Mouse (Mus musculus) liver, embryonic 14.5 days (tissue): ENCODE measurements around the gene Acot7. TPM values are rescaled to one million over a fixed set of nuclear protein-coding genes. Genes with fewer than 3 reads are reported as not detected.

ENCODE experiments used
- ATAC-seq: fragments of 200-750 bp; cut with Nextera tagmentation; 2 replicates; pipeline ENCODE4 v1.8.0; 2017; ENCODE audit warnings: moderate number of reproducible peaks, mild to moderate bottlenecking, moderate library complexity; ENCODE audit not compliant: insufficient read depth
- DNase-seq, 3 experiments: peaks; one replicate each; pipeline ENCODE4 v3.0.0-alpha.2; 2012 to 2013; ENCODE audit warnings: low read depth in 3 of 3, low spot score in 3 of 3
- H3K27ac ChIP-seq: fragments of 300-500 bp; sonication (generic); 2 replicates; pipeline ENCODE4 v1.5.1; 2014; ENCODE audit warnings: moderate library complexity, mild to moderate bottlenecking, control low read depth, inconsistent platforms
- H3K27me3 ChIP-seq: fragments of 300-500 bp; sonication (generic); 2 replicates; pipeline ENCODE4 v1.6.1; 2014; ENCODE audit warnings: mild to moderate bottlenecking, low read length, moderate library complexity; ENCODE audit not compliant: control insufficient read depth, insufficient read depth
- H3K36me3 ChIP-seq: fragments of 300-500 bp; sonication (generic); replicated peaks from 2 replicates; pipeline ENCODE4 v1.6.1; 2014; ENCODE audit warnings: low read depth; ENCODE audit not compliant: control insufficient read depth, insufficient read depth
- H3K4me1 ChIP-seq, 2 experiments: fragments of 200-500 bp in 1 of 2; fragments of 300-500 bp in 1 of 2; sonication (generic) in 1 of 2; replicated peaks; 2 replicates each; pipeline ENCODE4 v1.6.1; 2012 to 2014; ENCODE audit warnings: antibody characterized with exemption in 1 of 2, inconsistent platforms in 1 of 2, low read length in 1 of 2; ENCODE audit not compliant: control insufficient read depth in 2 of 2, insufficient read depth in 2 of 2
- H3K4me2 ChIP-seq: fragments of 300-500 bp; sonication (generic); 2 replicates; pipeline ENCODE4 v1.6.1; 2014; ENCODE audit warnings: low read depth, mild to moderate bottlenecking, control low read depth, moderate library complexity
- H3K4me3 ChIP-seq, 2 experiments: fragments of 200-500 bp in 1 of 2; fragments of 300-500 bp in 1 of 2; sonication (generic) in 1 of 2; 2 replicates each; pipeline ENCODE4 v1.5.1; 2012 to 2014; ENCODE audit warnings: low read depth in 2 of 2, low read length in 2 of 2, mild to moderate bottlenecking in 2 of 2, control low read depth in 1 of 2, inconsistent platforms in 1 of 2, moderate library complexity in 1 of 2; ENCODE audit not compliant: insufficient read depth in 1 of 2
- H3K9ac ChIP-seq: fragments of 300-500 bp; sonication (generic); replicated peaks from 2 replicates; pipeline ENCODE4 v1.6.1; 2014; ENCODE audit warnings: mild to moderate bottlenecking, control low read depth, moderate library complexity
- H3K9me3 ChIP-seq: fragments of 300-500 bp; sonication (generic); 2 replicates; pipeline ENCODE4 v1.6.1; 2016; ENCODE audit warnings: low read length, mixed read lengths; ENCODE audit not compliant: control insufficient read depth
- CTCF ChIP-seq: IDR thresholded peaks from 2 replicates; pipeline ENCODE4 v1.5.1; 2016; ENCODE audit warnings: antibody characterized with exemption, low read depth, control low read depth
- EP300 ChIP-seq: IDR thresholded peaks from 2 replicates; pipeline ENCODE4 v1.6.1; 2016; ENCODE audit warnings: antibody characterized with exemption, low read depth
- WGBS: fragments of 180-500 bp; shearing (Covaris S2); extraction: QIAGEN DNeasy Blood & Tissue Kit; methylation state at CpG from one replicate; pipeline ENCODE4 v1.1.7; 2014; ENCODE audit not compliant: insufficient replicate concordance; 5-methylcytosine and 5-hydroxymethylcytosine counted together
- polyA plus RNA-seq, 2 experiments: library from polyadenylated mRNA; depleted of rRNA in 1 of 2; stranded (reverse) in 1 of 2; unstranded in 1 of 2; fragments of >200 nt; fragmentation: Nextera tagmentation in 1 of 2; extraction: Ambion mirVana in 1 of 2; gene quantifications; 2 replicates each; pipeline versions ENCODE4 v1.2.1 to v1.2.3; 2012 to 2014

The Acot7 gene
- polyA plus RNA-seq, 2 experiments, result 12.5 to 13.0 TPM

GRCm38 (mm10) chr4:152187142-152187541 is 9.2 kb downstream of the Acot7 start:
- no peaks in the 10 kb centered on the region for H3K27me3 ChIP-seq
- ATAC-seq (no peak), DNase-seq (no peak)
- H3K4me2 ChIP-seq, result no peak overlapping the region; the same call in 1 of the 2 replicates
- no peak overlapping the region for H3K27ac ChIP-seq
- no peaks in the 10 kb centered on the region for H3K36me3 ChIP-seq
- H3K9ac ChIP-seq, result no peak overlapping the region
- H3K4me3 ChIP-seq, result no peak overlapping the region
- no peaks in the 10 kb centered on the region for H3K9me3 ChIP-seq
- H3K4me1 ChIP-seq, result peaks cover 29 to 41% of the 10 kb centered on the region in 2 experiments
- TF ChIP-seq EP300, result no peak
- TF ChIP-seq CTCF, result no peak
- 55% methylated on average over 9 of the region's 9 CpGs for WGBS

- peaks cover 29 to 41% of the 10 kb centered on the region in 2 experiments for H3K4me1 ChIP-seq
- WGBS, result 77% methylated on average over 2 of the region's 2 CpGs
- DNase-seq, result no peak
These were observed 10.7 kb downstream of the Acot7 start for GRCm38 (mm10) chr4:152188651-152189050.

GRCm38 (mm10) chr4:152189071-152189470 is 11.1 kb downstream of the Acot7 start:
- H3K4me3 ChIP-seq, result no peak overlapping the region
- ATAC-seq (no peak), DNase-seq (no peak)
- H3K9ac ChIP-seq, result no peak overlapping the region
- WGBS, result 57% methylated on average over 6 of the region's 6 CpGs
- H3K9me3 ChIP-seq, result no peaks in the 10 kb centered on the region
- no peaks in the 10 kb centered on the region for H3K36me3 ChIP-seq
- TF ChIP-seq CTCF (no peak), EP300 (no peak)
- H3K4me2 ChIP-seq, result no peak overlapping the region
- no peaks in the 10 kb centered on the region for H3K27me3 ChIP-seq
- no peak overlapping the region for H3K27ac ChIP-seq
- peaks cover 29 to 41% of the 10 kb centered on the region in 2 experiments for H3K4me1 ChIP-seq

More at GRCm38 (mm10) chr4:152188651-152189050, 10.7 kb downstream of the Acot7 start:
- Histone ChIP-seq H3K27ac (no peak overlapping the region), H3K9me3 (no peaks in the 10 kb centered on the region), H3K9ac (no peak overlapping the region), H3K36me3 (no peaks in the 10 kb centered on the region), H3K4me3 (no peak overlapping the region), H3K27me3 (no peaks in the 10 kb centered on the region), H3K4me2 (no peak overlapping the region)
- ATAC-seq, result no peak
- TF ChIP-seq CTCF (no peak), EP300 (no peak)

GRCm38 (mm10) chr4:152189691-152190090 is 11.8 kb downstream of the Acot7 start:
- H3K9ac ChIP-seq, result no peak overlapping the region
- no peaks in the 10 kb centered on the region for H3K36me3 ChIP-seq
- no peaks in the 10 kb centered on the region for H3K27me3 ChIP-seq
- 60% methylated on average over 4 of the region's 4 CpGs for WGBS
- H3K9me3 ChIP-seq, result no peaks in the 10 kb centered on the region
- TF ChIP-seq CTCF (no peak), EP300 (no peak)
- H3K4me1 ChIP-seq, result peaks cover 34 to 47% of the 10 kb centered on the region in 2 experiments
- no peak overlapping the region for H3K4me3 ChIP-seq
- no peak for DNase-seq
- no peak overlapping the region; the same call in 1 of the 2 replicates for H3K4me2 ChIP-seq
- no peak for ATAC-seq
- H3K27ac ChIP-seq, result no peak overlapping the region

GRCm38 (mm10) chr4:152190096-152190653 is 12.2 kb downstream of the Acot7 start:
- Histone ChIP-seq H3K27me3 (no peaks in the 10 kb centered on the region), H3K4me2 (no peak overlapping the region; the same call in 1 of the 2 replicates), H3K4me3 (no peak overlapping the region), H3K9me3 (no peaks in the 10 kb centered on the region), H3K36me3 (no peaks in the 10 kb centered on the region), H3K4me1 (peaks cover 32 to 48% of the 10 kb centered on the region in 2 experiments), H3K27ac (no peak overlapping the region), H3K9ac (no peak overlapping the region; the same call in 1 of the 2 replicates)
- ATAC-seq, result peak; percentile 21; the same call in 1 of the 2 replicates
- no peak for DNase-seq
- TF ChIP-seq CTCF (no peak), EP300 (no peak)
- 19% methylated on average over 11 of the region's 11 CpGs for WGBS
